Mouse (Mus musculus): Measurements from ENCODE around the gene Plpp7.

DNA sequence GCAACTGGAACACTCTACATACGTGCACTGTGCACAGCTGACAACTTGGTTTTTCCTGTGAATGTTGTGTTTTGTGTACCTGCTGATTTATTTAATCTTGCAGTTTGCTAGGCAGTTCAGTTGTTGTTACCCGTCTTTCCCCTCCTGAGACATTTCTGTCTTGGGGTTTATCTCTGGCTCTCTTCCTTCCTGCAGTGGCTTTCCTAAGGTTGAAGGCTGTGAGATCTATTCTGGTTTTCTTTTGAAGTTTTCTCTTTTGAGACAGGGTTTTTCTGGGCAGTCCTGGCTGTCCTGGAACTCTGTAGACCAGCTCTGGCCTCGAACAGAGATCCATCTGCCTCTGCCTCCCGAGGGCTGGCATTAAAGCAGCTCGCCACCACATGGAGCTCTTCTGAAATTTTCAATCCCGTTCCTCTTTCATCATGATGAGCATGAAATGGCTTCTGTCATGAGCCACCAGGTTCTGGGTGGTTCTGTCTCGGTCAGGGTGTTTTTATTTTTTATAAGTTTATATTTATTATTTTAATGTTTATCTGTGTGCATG lies 59.7 kb downstream of the Plpp7 start:
- no peak for TF ChIP-seq CTCF (IDR thresholded peaks at IDR 0.05; ENCODE audit: insufficient read depth, low read length)
- TF ChIP-seq POLR2A (IDR thresholded peaks at IDR 0.05; ENCODE audit: borderline replicate concordance, extremely low read depth, low read depth, low read length) = no peak

All from lung, adult 2 months (tissue).